Mouse (Mus musculus): ENCODE results near the gene Ccdc155. TPM values are rescaled to one million over a fixed set of nuclear protein-coding genes. Genes with fewer than 3 reads are reported as not detected.
A peak's percentile ranks its signal among the peaks of the same experiment; 100 is the strongest.

Gene Ccdc155
- polyA plus RNA-seq, 1 experiment: not detected

DNA sequence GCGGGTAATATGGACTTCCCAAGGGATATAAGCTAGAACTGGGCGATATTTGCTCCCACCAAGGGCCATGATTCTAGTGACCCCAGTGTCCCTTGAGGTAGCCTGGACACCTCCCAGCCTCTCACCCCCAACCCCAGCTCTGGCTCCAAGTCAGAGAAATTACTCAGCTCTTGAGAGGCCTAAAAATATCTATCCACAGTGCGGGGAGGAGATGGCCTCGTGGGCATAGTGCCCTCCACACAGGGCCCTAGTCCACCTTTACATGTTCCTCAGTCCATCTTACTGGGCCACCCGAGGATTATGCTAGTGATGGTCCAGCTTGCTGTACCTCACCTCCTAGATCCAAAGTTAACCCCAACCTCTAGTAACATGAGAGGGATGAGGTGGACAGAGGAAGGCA lies 39.9 kb downstream of the Ccdc155 start:
- no peak overlapping the region for H3K4me3 ChIP-seq (ENCODE audit: insufficient read depth, poor library complexity, severe bottlenecking)
- no peaks in the 10 kb centered on the region for H3K36me3 ChIP-seq (ENCODE audit: control insufficient read depth, insufficient read depth)
- TF ChIP-seq USF1 (IDR thresholded peaks at IDR 0.05; ENCODE audit: low read depth): no peak
- TF ChIP-seq MYOD1 (IDR thresholded peaks at IDR 0.05; ENCODE audit: control insufficient read depth, insufficient read length, low read depth): no peak
- TF ChIP-seq MAX (IDR thresholded peaks at IDR 0.05): no peak
- no peak for TF ChIP-seq CTCF (IDR thresholded peaks at IDR 0.05; ENCODE audit: control insufficient read depth, insufficient read depth, insufficient read length)
- no peak for TF ChIP-seq CEBPB (IDR thresholded peaks at IDR 0.05; ENCODE audit: low read depth)
- no peak for TF ChIP-seq MYOG (IDR thresholded peaks at IDR 0.05; ENCODE audit: control insufficient read depth, extremely low read depth, insufficient read length)
- no peak for TF ChIP-seq FOSL1 (IDR thresholded peaks at IDR 0.05; ENCODE audit: insufficient read depth, low read length, poor library complexity, severe bottlenecking)
- H3K27me3 ChIP-seq (ENCODE audit: control insufficient read depth, insufficient read depth, insufficient read length): peaks cover 52% of the 10 kb centered on the region
- H3ac ChIP-seq (ENCODE audit: control insufficient read depth, insufficient read length, low read depth): no peak overlapping the region
- no peaks in the 10 kb centered on the region for H3K79me3 ChIP-seq (ENCODE audit: low read depth)
- H3K79me2 ChIP-seq (ENCODE audit: control insufficient read depth, insufficient read depth): no peaks in the 10 kb centered on the region

DNA sequence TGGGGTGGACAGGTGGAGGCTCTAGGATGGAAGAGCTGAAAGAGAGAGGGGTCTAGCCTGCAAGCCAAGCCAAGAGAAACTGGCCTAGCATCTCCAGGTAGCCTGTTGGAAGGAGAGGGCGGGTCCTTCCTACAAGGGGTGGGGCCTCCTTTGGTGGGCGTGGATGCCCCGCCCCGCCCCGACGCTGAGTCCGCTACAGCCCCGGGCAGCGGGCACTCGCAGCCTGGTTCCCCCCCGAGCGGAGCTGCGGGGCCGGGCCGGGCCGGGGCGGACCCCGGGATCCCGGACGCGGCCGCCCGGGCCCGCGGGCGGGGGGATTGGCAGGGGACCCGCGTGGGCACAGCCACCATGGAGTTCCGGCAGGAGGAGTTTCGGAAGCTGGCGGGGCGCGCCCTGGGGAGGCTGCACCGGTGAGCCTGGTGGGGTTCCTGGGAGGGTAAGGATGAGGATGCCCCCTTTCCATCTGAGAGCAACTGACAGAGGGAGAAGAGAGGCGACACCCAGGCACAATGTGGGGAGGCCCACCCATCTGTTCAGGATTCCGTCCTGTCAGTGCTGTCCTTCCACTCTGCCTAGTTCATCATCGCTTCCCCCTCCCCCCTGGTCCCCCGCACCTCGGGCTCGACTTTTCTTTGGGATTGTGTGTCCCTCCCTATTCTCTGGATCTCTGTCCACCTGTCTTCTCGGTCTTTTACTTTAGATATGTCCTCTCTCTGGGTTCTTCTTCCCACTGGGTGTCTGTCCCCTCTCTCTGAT lies 40.8 kb downstream of the Ccdc155 start, which contains the start of gene Slc17a7:
Slc17a7 (plus strand) TSS at position 215 of the 756 bp plus-strand sequence.
- no peak within 1 kb of the TSS for H3K4me3 ChIP-seq (ENCODE audit: insufficient read depth, poor library complexity, severe bottlenecking)
- TF ChIP-seq MYOD1 (IDR thresholded peaks at IDR 0.05; ENCODE audit: control insufficient read depth, insufficient read length, low read depth) (no peak), CEBPB (IDR thresholded peaks at IDR 0.05; ENCODE audit: low read depth) (no peak)
- H3K79me2 ChIP-seq (ENCODE audit: control insufficient read depth, insufficient read depth): no peaks in the 10 kb centered on the region
- H3K27me3 ChIP-seq (ENCODE audit: control insufficient read depth, insufficient read depth, insufficient read length): peaks cover 45% of the 10 kb centered on the region
- no peaks in the 10 kb centered on the region for H3K79me3 ChIP-seq (ENCODE audit: low read depth)
- H3K36me3 ChIP-seq (ENCODE audit: control insufficient read depth, insufficient read depth): no peaks in the 10 kb centered on the region
- H3ac ChIP-seq (ENCODE audit: control insufficient read depth, insufficient read length, low read depth): peak within 1 kb of the TSS; percentile 33

DNA sequence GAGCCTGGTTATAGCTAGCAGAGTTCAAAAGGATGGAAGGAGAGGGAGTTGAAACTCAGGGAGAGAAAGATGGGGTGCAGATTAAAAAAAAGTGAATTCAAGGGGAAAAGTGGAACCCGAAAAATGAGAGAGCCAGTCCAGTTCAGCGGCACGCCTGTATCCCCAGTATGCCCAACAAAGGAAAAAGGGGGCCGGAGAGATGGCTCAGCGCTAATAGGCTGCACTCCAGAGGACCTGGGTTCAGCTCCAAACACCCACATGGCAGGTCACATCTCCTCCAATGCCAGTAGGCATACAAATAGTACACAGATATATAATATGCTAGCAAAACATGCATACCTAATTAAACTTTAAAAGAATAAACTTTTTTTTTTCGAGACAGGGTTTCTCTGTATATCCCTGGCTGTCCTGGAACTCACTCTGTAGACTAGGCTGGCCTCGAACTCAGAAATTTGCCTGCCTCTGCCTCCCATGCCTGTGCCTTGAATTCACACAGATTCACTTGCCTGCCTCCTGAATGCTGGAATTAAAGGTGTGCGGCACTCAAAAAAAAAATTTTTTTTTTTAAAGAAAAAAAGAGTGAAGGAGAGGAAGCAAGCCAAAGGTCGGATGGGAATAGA lies 41.6 kb downstream of the Ccdc155 start:
- H3K27me3 ChIP-seq (ENCODE audit: control insufficient read depth, insufficient read depth, insufficient read length): peaks cover 37% of the 10 kb centered on the region
- H3K4me3 ChIP-seq (ENCODE audit: insufficient read depth, poor library complexity, severe bottlenecking): no peak overlapping the region
- H3K36me3 ChIP-seq (ENCODE audit: control insufficient read depth, insufficient read depth): no peaks in the 10 kb centered on the region
- H3K79me2 ChIP-seq (ENCODE audit: control insufficient read depth, insufficient read depth): no peaks in the 10 kb centered on the region
- H3K79me3 ChIP-seq (ENCODE audit: low read depth): no peaks in the 10 kb centered on the region
- no peak for TF ChIP-seq FOSL1 (IDR thresholded peaks at IDR 0.05; ENCODE audit: insufficient read depth, low read length, poor library complexity, severe bottlenecking)
- TF ChIP-seq MYOG (IDR thresholded peaks at IDR 0.05; ENCODE audit: control insufficient read depth, extremely low read depth, insufficient read length): no peak
- TF ChIP-seq CEBPB (IDR thresholded peaks at IDR 0.05; ENCODE audit: low read depth): no peak
- TF ChIP-seq MAX (IDR thresholded peaks at IDR 0.05): no peak
- no peak for TF ChIP-seq CTCF (IDR thresholded peaks at IDR 0.05; ENCODE audit: control insufficient read depth, insufficient read depth, insufficient read length)
- no peak for TF ChIP-seq MYOD1 (IDR thresholded peaks at IDR 0.05; ENCODE audit: control insufficient read depth, insufficient read length, low read depth)
- TF ChIP-seq USF1 (IDR thresholded peaks at IDR 0.05; ENCODE audit: low read depth): no peak
- no peak overlapping the region for H3ac ChIP-seq (ENCODE audit: control insufficient read depth, insufficient read length, low read depth)

DNA sequence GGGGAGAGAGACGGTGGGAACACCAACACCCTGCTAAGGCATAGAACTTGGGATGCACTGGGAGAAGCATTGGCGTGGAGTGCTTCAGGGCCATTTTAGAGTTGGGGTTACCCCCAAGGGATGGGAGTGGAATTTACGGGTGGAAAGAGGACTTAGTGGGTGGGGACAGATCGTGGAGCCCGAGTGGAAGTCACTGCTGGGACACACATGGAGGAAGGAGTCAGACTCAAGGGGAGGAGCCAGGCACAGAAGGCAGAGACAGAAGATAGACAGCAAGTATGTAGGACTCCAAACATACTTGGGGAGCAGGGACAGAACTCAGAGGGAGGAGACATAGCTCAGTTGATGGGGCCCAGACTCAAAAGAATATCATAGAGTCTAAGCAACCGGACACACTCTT lies 42.1 kb downstream of the Ccdc155 start:
- no peak overlapping the region for H3K4me3 ChIP-seq (ENCODE audit: insufficient read depth, poor library complexity, severe bottlenecking)
- no peaks in the 10 kb centered on the region for H3K79me2 ChIP-seq (ENCODE audit: control insufficient read depth, insufficient read depth)
- no peaks in the 10 kb centered on the region for H3K36me3 ChIP-seq (ENCODE audit: control insufficient read depth, insufficient read depth)
- no peaks in the 10 kb centered on the region for H3K79me3 ChIP-seq (ENCODE audit: low read depth)
- peaks cover 31% of the 10 kb centered on the region for H3K27me3 ChIP-seq (ENCODE audit: control insufficient read depth, insufficient read depth, insufficient read length)
- TF ChIP-seq CEBPB (IDR thresholded peaks at IDR 0.05; ENCODE audit: low read depth): no peak
- TF ChIP-seq MYOD1 (IDR thresholded peaks at IDR 0.05; ENCODE audit: control insufficient read depth, insufficient read length, low read depth): no peak
- no peak for TF ChIP-seq CTCF (IDR thresholded peaks at IDR 0.05; ENCODE audit: control insufficient read depth, insufficient read depth, insufficient read length)
- no peak for TF ChIP-seq USF1 (IDR thresholded peaks at IDR 0.05; ENCODE audit: low read depth)
- no peak overlapping the region for H3ac ChIP-seq (ENCODE audit: control insufficient read depth, insufficient read length, low read depth)

DNA sequence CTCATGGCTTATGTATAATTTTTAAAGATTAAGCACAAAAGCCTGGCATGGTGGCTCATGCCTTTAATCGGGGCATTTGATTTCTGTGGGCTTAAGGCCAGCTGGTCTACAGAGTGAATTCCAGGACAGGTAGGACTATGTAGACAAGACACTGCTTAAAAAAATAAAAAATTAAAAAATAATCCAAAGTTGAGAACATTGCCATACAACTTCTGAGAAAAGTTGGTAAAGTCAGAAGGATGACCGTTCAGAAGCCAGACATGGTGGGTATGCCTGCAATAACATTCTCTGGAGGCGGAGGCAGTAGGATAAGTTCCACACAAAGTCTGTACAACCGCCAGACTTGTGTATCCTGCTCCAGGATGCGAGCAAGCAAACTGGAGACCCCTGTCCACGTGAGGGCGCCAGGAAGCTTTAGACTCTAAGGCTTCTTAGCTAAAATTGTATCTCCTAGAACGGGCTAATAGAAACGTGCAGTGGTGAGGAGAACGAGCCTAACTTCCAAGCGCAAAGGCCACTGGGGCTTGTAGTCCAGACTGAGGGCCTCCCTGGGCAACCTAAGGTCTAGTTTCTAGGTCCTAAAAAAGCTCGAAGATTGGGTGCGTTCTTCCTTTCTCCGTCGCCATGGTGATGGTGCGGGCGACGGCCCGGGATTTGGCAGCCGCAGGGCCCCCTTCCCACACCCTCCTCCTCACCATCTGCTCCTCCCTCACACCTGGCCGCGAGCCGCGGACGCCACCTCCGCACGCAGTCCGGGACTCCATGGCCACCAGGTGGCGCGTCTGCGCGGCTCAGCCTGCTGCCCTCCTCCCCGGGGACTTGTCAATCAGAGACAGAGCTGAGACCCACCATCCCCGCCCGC lies 42.8 kb downstream of the Ccdc155 start:
- Histone ChIP-seq H3K36me3 (ENCODE audit: control insufficient read depth, insufficient read depth) (no peaks in the 10 kb centered on the region), H3K27me3 (ENCODE audit: control insufficient read depth, insufficient read depth, insufficient read length) (peaks cover 24% of the 10 kb centered on the region), H3K79me2 (ENCODE audit: control insufficient read depth, insufficient read depth) (no peaks in the 10 kb centered on the region), H3ac (ENCODE audit: control insufficient read depth, insufficient read length, low read depth) (no peak overlapping the region), H3K79me3 (ENCODE audit: low read depth) (no peaks in the 10 kb centered on the region), H3K4me3 (ENCODE audit: insufficient read depth, poor library complexity, severe bottlenecking) (no peak overlapping the region)
- TF ChIP-seq FOSL1 (IDR thresholded peaks at IDR 0.05; ENCODE audit: insufficient read depth, low read length, poor library complexity, severe bottlenecking) (no peak), MAX (IDR thresholded peaks at IDR 0.05) (no peak), CTCF (IDR thresholded peaks at IDR 0.05; ENCODE audit: control insufficient read depth, insufficient read depth, insufficient read length) (peak; percentile 99), USF1 (IDR thresholded peaks at IDR 0.05; ENCODE audit: low read depth) (peak; percentile 26)

All from C2C12 (cell line).